Mouse (Mus musculus) embryonic fibroblast, embryonic 13.5 days (primary cell): ENCODE measurements around the gene Cables2.

Source experiments
- CTCF ChIP-seq: IDR thresholded peaks from 2 replicates; pipeline ENCODE4 v1.5.1; 2011; ENCODE audit warnings: mild to moderate bottlenecking, control low read depth, low read length, moderate library complexity, borderline replicate concordance; ENCODE audit not compliant: insufficient read depth
- POLR2A ChIP-seq: IDR thresholded peaks from 2 replicates; pipeline ENCODE4 v1.6.1; 2011; ENCODE audit warnings: low read depth, mild to moderate bottlenecking, control low read depth, low read length, moderate library complexity

DNA sequence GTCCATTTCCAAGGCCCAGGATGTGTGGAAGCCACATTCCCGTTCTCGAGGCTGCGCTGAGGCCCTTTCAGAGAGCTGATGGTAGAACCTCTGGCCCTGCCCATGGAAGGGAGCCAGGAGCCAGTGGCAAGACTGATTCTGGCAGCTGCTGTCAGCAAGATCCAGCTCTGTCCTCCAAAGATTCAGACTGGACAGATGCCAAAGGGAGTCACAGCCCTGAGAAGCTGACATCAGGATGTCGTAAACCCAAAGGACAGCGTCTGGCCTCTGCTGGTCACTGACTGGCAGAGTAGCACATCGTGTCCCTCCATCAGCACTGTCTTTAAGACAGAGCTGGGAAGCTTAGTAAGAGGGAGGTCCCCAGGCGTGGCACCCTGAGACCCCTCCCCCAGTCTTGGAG lies 44.7 kb downstream of the Cables2 start:
- TF ChIP-seq CTCF (no peak), POLR2A (no peak)
